Mouse (Mus musculus) heart, embryonic 15.5 days (tissue): ENCODE data around the gene Tmem30b. TPM values are rescaled to one million over a fixed set of nuclear protein-coding genes. Genes with fewer than 3 reads are reported as not detected.
"Not testable (repeated sequence)": the region's sequence is repeated elsewhere in the genome, so short reads cannot be mapped to it uniquely, and the experiment has no call there.

ENCODE experiments used
- ATAC-seq: fragments of 200-750 bp; cut with Nextera tagmentation; replicated peaks from 2 replicates; pipeline ENCODE4 v1.8.0; 2017; ENCODE audit warnings: low read depth, moderate TSS enrichment; ENCODE audit not compliant: insufficient number of reproducible peaks, insufficient read depth, low FRiP score
- H3K27ac ChIP-seq: fragments of 300-500 bp; sonication (generic); 2 replicates; pipeline ENCODE4 v1.5.1; 2015; ENCODE audit warnings: mild to moderate bottlenecking, inconsistent platforms
- H3K27me3 ChIP-seq: fragments of 300-500 bp; sonication (generic); 2 replicates; pipeline ENCODE4 v1.6.1; 2015; ENCODE audit warnings: inconsistent platforms
- H3K36me3 ChIP-seq: fragments of 300-500 bp; sonication (generic); 2 replicates; pipeline ENCODE4 v1.6.1; 2015; ENCODE audit warnings: mild to moderate bottlenecking, inconsistent platforms
- H3K4me1 ChIP-seq: fragments of 300-500 bp; sonication (generic); replicated peaks from 2 replicates; pipeline ENCODE4 v1.6.1; 2015; ENCODE audit warnings: inconsistent platforms
- H3K4me2 ChIP-seq: fragments of 300-500 bp; sonication (generic); 2 replicates; pipeline ENCODE4 v1.6.1; 2015; ENCODE audit warnings: inconsistent platforms, mild to moderate bottlenecking, moderate library complexity
- H3K4me3 ChIP-seq: fragments of 300-500 bp; sonication (generic); 2 replicates; pipeline ENCODE4 v1.5.1; 2015; ENCODE audit warnings: mild to moderate bottlenecking, inconsistent platforms
- H3K9ac ChIP-seq: fragments of 300-500 bp; sonication (generic); 2 replicates; pipeline ENCODE4 v1.6.1; 2015; ENCODE audit warnings: mild to moderate bottlenecking, inconsistent platforms
- H3K9me3 ChIP-seq: fragments of 300-500 bp; sonication (generic); replicated peaks from 2 replicates; pipeline ENCODE4 v1.6.1; 2016; ENCODE audit warnings: inconsistent platforms
- WGBS: fragments of 180-500 bp; shearing (Covaris S2); methylation state at CpG from one replicate; pipeline ENCODE4 v1.1.7; 2015; ENCODE audit warnings: mixed read lengths; 5-methylcytosine and 5-hydroxymethylcytosine counted together
- polyA plus RNA-seq: library from polyadenylated mRNA; unstranded; fragments of >200 nt; fragmentation: Nextera tagmentation; extraction: Ambion mirVana; gene quantifications from 2 replicates; pipeline ENCODE4 v1.2.1, GENCODE M21; 2015

Tmem30b gene
- polyA plus RNA-seq, 1 experiment from 2014 or later: 0.52 TPM

DNA sequence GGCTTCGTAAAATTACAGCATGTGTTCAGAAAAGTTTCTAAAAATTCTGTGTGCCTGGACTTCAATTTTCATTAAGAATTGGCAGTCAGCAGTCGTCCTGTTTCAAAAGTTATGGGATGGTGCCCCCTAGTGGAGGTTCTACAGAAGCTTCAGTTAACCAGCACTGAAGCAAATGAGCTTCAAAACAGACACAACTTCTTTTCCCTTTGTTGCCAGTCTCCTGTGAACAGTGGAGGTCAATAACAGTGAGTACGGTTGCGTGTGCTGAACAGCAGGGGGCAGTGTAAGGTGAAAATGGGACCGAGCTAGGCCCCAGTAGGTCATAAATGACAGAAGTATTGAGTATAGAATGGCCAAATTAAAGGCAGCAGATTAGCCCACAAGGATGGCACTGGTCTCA, 8.0 kb upstream of the Tmem30b start:
- no peaks in the 10 kb centered on the region for H3K4me1 ChIP-seq
- H3K9me3 ChIP-seq: no peaks in the 10 kb centered on the region
- H3K36me3 ChIP-seq: no peaks in the 10 kb centered on the region
- H3K9ac ChIP-seq: no peak overlapping the region
- no peak overlapping the region for H3K4me2 ChIP-seq
- peaks cover 17% of the 10 kb centered on the region for H3K27me3 ChIP-seq
- WGBS: 2% methylated on average over 5 of the region's 5 CpGs
- ATAC-seq: no peak
- H3K27ac ChIP-seq: no peak overlapping the region
- no peak overlapping the region for H3K4me3 ChIP-seq

DNA sequence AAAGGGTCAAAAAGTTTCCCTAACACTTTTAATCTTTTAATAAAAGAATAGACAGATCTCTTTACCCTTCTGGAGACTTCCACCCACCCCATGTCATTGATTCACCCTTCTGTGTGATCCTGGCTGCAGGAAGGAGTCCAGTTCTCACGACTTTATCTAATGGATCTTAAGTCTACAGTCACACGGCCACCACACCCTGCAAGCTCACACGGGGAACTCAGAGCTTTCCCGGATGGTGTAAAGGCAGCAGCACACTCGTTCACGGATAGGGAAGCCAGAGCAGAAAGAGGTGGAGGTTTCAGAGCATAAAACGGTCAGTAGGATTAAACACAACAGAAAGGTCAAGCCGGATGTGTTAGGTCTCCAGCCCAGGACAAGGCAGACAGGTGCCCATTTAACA, 2.1 kb upstream of the Tmem30b start:
- Histone ChIP-seq H3K4me3 (no peak overlapping the region), H3K36me3 (no peaks in the 10 kb centered on the region), H3K9ac (no peak overlapping the region), H3K27me3 (peaks cover 74% of the 10 kb centered on the region), H3K9me3 (no peaks in the 10 kb centered on the region), H3K4me1 (peaks cover 15% of the 10 kb centered on the region), H3K4me2 (no peak overlapping the region), H3K27ac (no peak overlapping the region)
- no peak for ATAC-seq
- WGBS: 59% methylated on average over 8 of the region's 8 CpGs

GRCm38 (mm10) chr12:73547646-73548045, 1.5 kb upstream of the Tmem30b start:
- 31% methylated on average over 10 of the region's 10 CpGs for WGBS
- Histone ChIP-seq H3K4me2 (no peak overlapping the region), H3K27me3 (peaks cover 80% of the 10 kb centered on the region), H3K9ac (no peak overlapping the region), H3K9me3 (no peaks in the 10 kb centered on the region), H3K36me3 (no peaks in the 10 kb centered on the region), H3K4me3 (no peak overlapping the region), H3K4me1 (peaks cover 15% of the 10 kb centered on the region), H3K27ac (no peak overlapping the region)
- ATAC-seq: no peak

GRCm38 (mm10) chr12:73545672-73546085, 513 bp downstream of the Tmem30b start:
- peaks cover 91% of the 10 kb centered on the region for H3K27me3 ChIP-seq
- peak; percentile 56; the same call in 1 of the 2 replicates for ATAC-seq
- under 1% methylated on average over 55 of the region's 55 CpGs for WGBS
- peaks cover 15% of the 10 kb centered on the region for H3K4me1 ChIP-seq
- peak overlapping the region; percentile 43 for H3K9ac ChIP-seq
- H3K9me3 ChIP-seq: no peaks in the 10 kb centered on the region
- no peaks in the 10 kb centered on the region for H3K36me3 ChIP-seq
- no peak overlapping the region for H3K27ac ChIP-seq
- peak overlapping the region; percentile 55 for H3K4me3 ChIP-seq
- H3K4me2 ChIP-seq: peak overlapping the region; percentile 88

DNA sequence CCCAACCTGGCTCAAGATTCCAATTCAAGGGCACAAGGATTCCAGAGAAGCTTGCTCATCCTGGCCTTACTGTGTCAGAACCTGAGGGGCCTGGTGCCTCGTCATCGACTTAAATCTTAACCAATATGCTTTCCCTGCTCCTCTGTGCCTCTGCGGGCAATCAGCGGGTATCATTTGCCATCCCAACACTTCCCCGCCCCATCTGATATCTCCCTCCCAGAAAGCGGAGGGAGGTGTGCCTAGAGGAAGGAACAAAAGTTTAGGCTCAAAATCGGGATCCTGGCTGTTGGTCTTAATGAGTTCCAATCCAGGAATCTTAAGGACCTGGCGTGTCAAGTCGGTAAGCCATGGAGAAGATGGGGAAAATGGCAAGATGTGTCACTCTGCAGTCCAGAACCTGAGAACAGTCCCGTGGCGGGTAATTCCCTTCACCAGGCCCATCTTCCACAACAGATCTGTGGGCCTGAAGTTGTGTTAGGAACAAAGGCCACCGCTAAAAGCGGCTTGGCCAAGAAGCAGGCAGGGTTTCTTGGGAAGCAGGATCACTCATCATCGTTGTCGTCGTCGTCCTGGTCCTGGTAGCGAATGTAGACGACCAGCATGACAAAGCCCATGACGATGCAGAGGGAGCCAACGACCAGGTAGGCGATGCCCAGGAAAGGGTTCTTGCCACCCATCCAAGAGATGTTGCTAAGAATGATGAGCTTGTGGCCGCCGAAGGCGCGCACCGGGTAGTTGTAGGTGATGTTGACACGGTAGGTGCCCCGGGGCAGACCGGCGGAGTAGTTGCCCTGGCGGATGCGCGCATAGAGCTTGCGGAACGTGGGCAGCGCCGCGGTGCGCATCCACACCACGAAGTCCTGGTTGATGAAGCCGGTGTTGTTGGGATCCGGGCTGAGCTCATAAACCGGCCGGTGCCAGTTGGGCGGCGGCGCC, 1.2 kb downstream of the Tmem30b start:
- peaks cover 15% of the 10 kb centered on the region for H3K4me1 ChIP-seq
- no peaks in the 10 kb centered on the region for H3K36me3 ChIP-seq
- H3K27ac ChIP-seq: no peak overlapping the region
- peak overlapping the region; percentile 55 for H3K4me3 ChIP-seq
- H3K9me3 ChIP-seq: no peaks in the 10 kb centered on the region
- H3K9ac ChIP-seq: 0 out of 2 replicates have a peak overlapping the region, but pooled peaks have one; percentile 23
- H3K4me2 ChIP-seq: peak overlapping the region; percentile 88
- ATAC-seq: no peak
- WGBS: 13% methylated on average over 48 of the region's 48 CpGs
- H3K27me3 ChIP-seq: peaks cover 84% of the 10 kb centered on the region

- 89% methylated on average over 5 of the region's 5 CpGs for WGBS
- peaks cover 68% of the 10 kb centered on the region for H3K27me3 ChIP-seq
- no peak overlapping the region for H3K27ac ChIP-seq
- H3K4me1 ChIP-seq: peaks cover 15% of the 10 kb centered on the region
- H3K4me3 ChIP-seq: no peak overlapping the region
- ATAC-seq: no peak
- H3K9ac ChIP-seq: no peak overlapping the region
- no peaks in the 10 kb centered on the region for H3K36me3 ChIP-seq
- H3K9me3 ChIP-seq: no peaks in the 10 kb centered on the region
- no peak overlapping the region for H3K4me2 ChIP-seq
Observed at GRCm38 (mm10) chr12:73543191-73543590, 3.0 kb downstream of the Tmem30b start.

- Histone ChIP-seq H3K4me1 (peaks cover 10% of the 10 kb centered on the region), H3K4me3 (no peak overlapping the region), H3K9me3 (no peaks in the 10 kb centered on the region), H3K27ac (no peak overlapping the region), H3K36me3 (no peaks in the 10 kb centered on the region), H3K4me2 (no peak overlapping the region), H3K27me3 (peaks cover 40% of the 10 kb centered on the region), H3K9ac (no peak overlapping the region)
- WGBS: 83% methylated on average over 2 of the region's 2 CpGs
- ATAC-seq: no peak
Observed at GRCm38 (mm10) chr12:73540402-73540801, 5.8 kb downstream of the Tmem30b start.

DNA sequence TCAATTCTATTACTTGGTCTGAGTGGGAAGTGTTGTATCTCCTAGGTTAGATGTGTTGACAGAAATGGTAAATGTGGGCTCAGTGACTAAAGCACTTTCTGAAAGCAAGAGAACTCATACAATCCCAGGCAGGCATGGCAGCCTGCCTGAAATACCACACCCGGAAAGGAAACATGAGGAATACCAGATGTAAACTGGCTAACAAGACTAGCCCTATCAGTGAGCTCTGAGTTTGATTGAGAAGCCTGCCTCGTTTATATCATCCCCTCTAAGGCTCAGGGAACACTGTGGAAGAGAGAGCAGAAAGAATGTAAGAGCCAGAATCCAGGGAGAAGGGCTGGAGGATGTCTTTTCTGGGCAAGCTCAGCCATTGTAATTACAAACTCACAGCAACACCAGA, 7.0 kb downstream of the Tmem30b start:
- Histone ChIP-seq H3K4me1 (peaks cover 5% of the 10 kb centered on the region), H3K9ac (no peak overlapping the region), H3K27me3 (peaks cover 28% of the 10 kb centered on the region), H3K4me2 (no peak overlapping the region), H3K36me3 (no peaks in the 10 kb centered on the region), H3K27ac (no peak overlapping the region), H3K4me3 (no peak overlapping the region), H3K9me3 (no peaks in the 10 kb centered on the region)
- 17% methylated on average over 2 of the region's 2 CpGs for WGBS
- no peak for ATAC-seq

GRCm38 (mm10) chr12:73538139-73538508, 8.1 kb downstream of the Tmem30b start:
- Histone ChIP-seq H3K4me2 (peak overlapping the region; percentile 56), H3K9ac (0 out of 2 replicates have a peak overlapping the region, but pooled peaks have one; percentile 20), H3K27me3 (peaks cover 21% of the 10 kb centered on the region), H3K4me3 (peak overlapping the region; percentile 33)
- not testable (repeated sequence) for H3K9me3 ChIP-seq, H3K27ac ChIP-seq, H3K4me1 ChIP-seq, H3K36me3 ChIP-seq, ATAC-seq
- WGBS: 33% methylated on average over 3 of the region's 3 CpGs

DNA sequence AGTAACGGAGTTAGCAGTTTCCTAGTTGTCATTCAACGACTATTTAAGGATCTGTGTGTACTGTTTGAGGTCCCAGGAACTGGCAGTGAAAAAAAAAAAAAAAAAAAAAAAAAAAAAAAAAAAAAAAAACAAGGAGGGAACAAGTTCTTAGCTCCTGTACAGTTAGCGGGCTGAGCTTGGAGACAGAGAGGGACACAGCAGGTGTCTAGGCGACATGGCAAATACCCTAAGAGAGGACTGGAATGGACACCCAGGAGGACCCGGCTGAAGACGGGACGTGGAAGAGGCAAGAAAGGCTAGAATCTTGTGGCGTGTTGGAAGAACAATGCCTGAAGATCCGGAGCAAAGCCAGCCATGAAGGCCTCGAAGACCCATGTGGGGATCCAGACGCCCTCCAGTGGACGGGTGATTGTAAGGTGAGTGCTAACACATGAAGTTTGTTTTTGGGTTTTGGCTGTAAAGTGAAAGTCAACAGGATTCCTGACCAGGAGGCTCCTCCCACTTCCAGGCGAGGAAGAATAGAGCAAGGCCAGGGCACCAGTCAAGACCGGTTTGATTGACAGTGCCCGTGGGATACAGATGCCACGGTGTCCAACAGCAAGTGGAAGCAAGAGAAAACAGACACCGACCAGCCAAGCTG, 8.6 kb downstream of the Tmem30b start:
- no peak overlapping the region for H3K27ac ChIP-seq
- H3K4me2 ChIP-seq: peak overlapping the region; percentile 56
- no peak for ATAC-seq
- H3K9me3 ChIP-seq: no peaks in the 10 kb centered on the region
- H3K36me3 ChIP-seq: no peaks in the 10 kb centered on the region
- H3K4me3 ChIP-seq: peak overlapping the region; percentile 33
- WGBS: 27% methylated on average over 17 of the region's 17 CpGs
- 0 out of 2 replicates have a peak overlapping the region, but pooled peaks have one; percentile 20 for H3K9ac ChIP-seq
- peaks cover 5% of the 10 kb centered on the region for H3K4me1 ChIP-seq
- H3K27me3 ChIP-seq: peaks cover 19% of the 10 kb centered on the region

DNA sequence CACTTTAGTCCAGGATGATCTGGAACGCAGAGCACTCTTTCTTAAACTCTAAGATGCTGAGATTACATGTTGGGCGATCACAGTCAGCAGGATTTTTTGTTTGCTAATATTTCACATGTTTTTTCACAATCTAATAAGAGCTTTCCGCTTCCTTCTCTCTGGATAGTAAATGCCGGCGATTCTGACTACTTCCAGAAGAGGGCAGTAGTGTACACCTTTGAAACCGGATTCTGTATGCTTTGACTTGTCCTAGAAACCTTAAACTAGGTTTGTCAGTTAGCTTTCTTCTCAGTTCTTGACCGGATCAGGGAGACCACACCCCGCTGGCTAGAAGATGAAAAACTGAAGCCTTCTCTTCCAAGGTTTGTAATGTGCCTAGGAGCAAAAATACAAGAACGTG, 11.6 kb downstream of the Tmem30b start:
- H3K4me1 ChIP-seq: peaks cover 5% of the 10 kb centered on the region
- H3K27ac ChIP-seq: no peak overlapping the region
- 0 out of 2 replicates have a peak, but pooled peaks cover 8% of the 10 kb centered on the region for H3K27me3 ChIP-seq
- ATAC-seq: no peak
- H3K4me3 ChIP-seq: no peak overlapping the region
- no peak overlapping the region for H3K4me2 ChIP-seq
- no peak overlapping the region for H3K9ac ChIP-seq
- H3K9me3 ChIP-seq: no peaks in the 10 kb centered on the region
- H3K36me3 ChIP-seq: no peaks in the 10 kb centered on the region
- 12% methylated on average over 9 of the region's 9 CpGs for WGBS
